Mouse (Mus musculus) megakaryocyte, embryonic 14.5 days (primary cell): ENCODE measurements around the gene Arl2bp. TPM values are rescaled to one million over a fixed set of nuclear protein-coding genes. Genes with fewer than 3 reads are reported as not detected.

Experiments used
- H3K27me3 ChIP-seq: replicated peaks from 2 replicates; pipeline ENCODE3; 2012; ENCODE audit warnings: inconsistent platforms
- H3K36me3 ChIP-seq: replicated peaks from 2 replicates; pipeline ENCODE3; 2012; ENCODE audit warnings: low read length, inconsistent platforms, mixed read lengths
- H3K4me1 ChIP-seq: 2 replicates; pipeline ENCODE4 v1.6.1; 2012; ENCODE audit warnings: inconsistent platforms
- H3K4me3 ChIP-seq: replicated peaks from 2 replicates; pipeline ENCODE3; 2012; ENCODE audit warnings: moderate library complexity, mild to moderate bottlenecking, inconsistent platforms
- H3K9me3 ChIP-seq: 2 replicates; pipeline ENCODE4 v1.6.1; 2012; ENCODE audit warnings: inconsistent platforms
- FLI1 ChIP-seq: IDR thresholded peaks from 2 replicates; pipeline ENCODE4 v1.6.1; 2012; ENCODE audit warnings: low read length, inconsistent platforms, mixed read lengths
- GATA1 ChIP-seq: IDR thresholded peaks from 3 replicates; pipeline ENCODE4 v1.6.1; 2012; ENCODE audit warnings: mixed read lengths, low read length, inconsistent platforms, borderline replicate concordance
- polyA plus RNA-seq: library from polyadenylated mRNA; stranded (reverse); fragments of >175 nt; gene quantifications from 2 replicates; pipeline ENCODE4 v1.2.3, GENCODE M21; 2012; ENCODE audit warnings: low replicate concordance; ENCODE audit not compliant: insufficient read depth

Gene Arl2bp
- polyA plus RNA-seq = 13.7 and 16.1 TPM in 2 replicates

DNA sequence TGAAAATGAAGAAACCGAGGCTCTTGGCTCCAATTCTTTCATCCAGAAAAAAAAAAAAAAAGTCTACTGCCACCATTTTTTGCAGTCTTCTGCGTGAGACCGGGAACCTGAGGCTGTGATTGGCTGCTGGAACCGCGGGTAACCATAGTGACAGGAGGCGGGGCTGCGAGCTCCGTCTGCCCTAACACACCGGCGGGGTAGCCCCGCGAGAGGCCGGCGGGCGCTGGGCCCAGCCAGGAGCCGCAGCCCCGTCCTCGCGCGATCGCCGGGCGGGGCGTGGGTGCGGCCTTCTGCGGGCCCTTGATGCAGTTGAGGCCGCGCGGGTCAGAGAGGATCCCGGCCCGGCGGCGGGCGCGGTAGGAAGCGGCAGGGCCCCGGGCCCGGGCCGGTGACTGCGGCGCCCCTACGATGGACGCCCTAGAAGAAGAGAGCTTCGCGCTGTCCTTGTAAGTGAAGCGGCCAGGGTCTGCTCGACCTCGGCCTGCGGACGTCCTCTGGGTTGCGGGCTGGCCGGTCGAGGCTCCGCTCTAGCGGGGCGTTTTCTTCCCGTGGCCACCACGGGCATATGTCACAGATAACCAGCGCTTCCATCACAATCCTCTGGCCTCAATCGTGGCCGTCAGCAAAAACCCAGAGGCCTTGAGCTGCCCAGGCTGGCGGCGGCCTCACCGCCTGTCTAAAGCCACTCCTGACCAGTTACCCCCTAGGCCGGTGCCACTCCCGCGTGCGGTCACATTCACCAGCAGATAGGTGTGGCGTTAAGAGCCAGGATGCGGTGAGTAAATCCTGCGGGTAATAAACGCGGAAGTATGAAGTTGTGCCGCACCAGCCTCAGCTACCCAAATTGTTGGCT is at the start of gene Arl2bp:
Arl2bp (plus strand) TSS at position 145 of the 853 bp plus-strand sequence.
- Histone ChIP-seq H3K9me3 (no peaks in the 10 kb centered on the region), H3K36me3 (peaks cover 31% of the 10 kb centered on the region), H3K4me1 (peaks cover 19% of the 10 kb centered on the region), H3K4me3 (peak within 1 kb of the TSS; percentile 91), H3K27me3 (no peaks in the 10 kb centered on the region)
- TF ChIP-seq GATA1 (no peak), FLI1 (no peak)

DNA sequence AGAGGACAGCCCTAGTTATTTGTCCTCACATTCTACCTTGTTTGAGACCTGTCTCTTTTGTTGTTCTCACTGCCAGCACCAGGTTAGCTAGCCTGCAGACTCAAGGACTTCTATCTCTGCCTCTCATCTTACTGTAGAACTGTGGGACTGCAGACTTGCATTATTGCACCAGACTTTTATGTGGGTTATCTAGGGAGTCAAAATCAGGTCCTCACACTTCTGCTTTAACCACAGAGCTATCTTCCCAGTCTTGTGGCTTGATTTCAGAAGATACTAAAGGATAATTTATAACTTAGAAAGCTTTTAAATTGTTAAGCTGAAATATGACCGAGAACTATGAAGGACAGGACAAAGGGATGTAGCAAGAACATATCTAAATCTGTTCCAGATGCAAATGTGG is 41.5 kb upstream of the Arl2bp start:
- Histone ChIP-seq H3K9me3 (no peaks in the 10 kb centered on the region), H3K4me1 (peaks cover 5% of the 10 kb centered on the region; the same call in 1 of the 2 replicates), H3K36me3 (peaks cover 70% of the 10 kb centered on the region), H3K4me3 (no peak overlapping the region), H3K27me3 (no peaks in the 10 kb centered on the region)
- no peak for TF ChIP-seq FLI1
- no peak for TF ChIP-seq GATA1

DNA sequence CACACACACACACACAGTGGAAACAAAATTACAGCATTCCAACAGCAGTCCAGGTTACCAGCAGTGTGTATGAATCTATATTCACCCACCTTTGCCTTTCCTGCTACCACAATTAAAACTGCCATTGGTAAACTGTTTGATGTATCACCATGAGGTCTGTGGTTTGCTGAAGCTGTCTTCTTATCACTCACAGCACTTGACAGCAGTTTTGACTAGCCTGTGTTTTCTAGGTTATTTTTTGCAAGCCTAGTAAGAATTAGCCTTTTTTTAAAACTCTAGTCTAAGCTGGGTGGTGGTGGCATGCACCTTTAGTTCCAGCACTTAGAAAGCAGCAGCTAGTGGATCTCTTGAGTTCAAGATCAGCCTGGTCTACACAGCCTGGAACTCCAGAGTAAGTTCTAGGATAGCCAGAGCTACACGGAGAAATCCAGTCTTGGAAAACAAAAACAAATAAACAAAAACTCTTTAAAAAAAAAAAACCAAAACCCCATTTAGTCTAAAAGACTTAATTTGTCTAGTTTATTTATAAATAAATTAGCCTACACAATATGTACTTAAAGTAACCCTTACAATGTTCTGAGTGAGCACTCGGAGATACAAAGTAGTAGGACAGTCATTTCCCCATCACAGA is 32.7 kb upstream of the Arl2bp start:
- Histone ChIP-seq H3K4me3 (peak overlapping the region; percentile 23), H3K4me1 (peaks cover 47% of the 10 kb centered on the region), H3K9me3 (no peaks in the 10 kb centered on the region), H3K27me3 (no peaks in the 10 kb centered on the region), H3K36me3 (peaks cover 96% of the 10 kb centered on the region)
- TF ChIP-seq FLI1 = no peak
- no peak for TF ChIP-seq GATA1

- Histone ChIP-seq H3K4me1 (peaks cover 47% of the 10 kb centered on the region), H3K36me3 (peaks cover 96% of the 10 kb centered on the region), H3K27me3 (no peaks in the 10 kb centered on the region), H3K9me3 (no peaks in the 10 kb centered on the region), H3K4me3 (peak overlapping the region; percentile 1)
- no peak for TF ChIP-seq FLI1
- TF ChIP-seq GATA1 = peak; percentile 33; the same call in 1 of the 3 replicates
Observed at GRCm38 (mm10) chr8:94634211-94634610, 32.2 kb upstream of the Arl2bp start.

- H3K4me1 ChIP-seq = peaks cover 42% of the 10 kb centered on the region
- no peak for TF ChIP-seq GATA1
- no peak for TF ChIP-seq FLI1
- H3K36me3 ChIP-seq = peaks cover 100% of the 10 kb centered on the region
Observed at GRCm38 (mm10) chr8:94641183-94641582, 25.2 kb upstream of the Arl2bp start.

DNA sequence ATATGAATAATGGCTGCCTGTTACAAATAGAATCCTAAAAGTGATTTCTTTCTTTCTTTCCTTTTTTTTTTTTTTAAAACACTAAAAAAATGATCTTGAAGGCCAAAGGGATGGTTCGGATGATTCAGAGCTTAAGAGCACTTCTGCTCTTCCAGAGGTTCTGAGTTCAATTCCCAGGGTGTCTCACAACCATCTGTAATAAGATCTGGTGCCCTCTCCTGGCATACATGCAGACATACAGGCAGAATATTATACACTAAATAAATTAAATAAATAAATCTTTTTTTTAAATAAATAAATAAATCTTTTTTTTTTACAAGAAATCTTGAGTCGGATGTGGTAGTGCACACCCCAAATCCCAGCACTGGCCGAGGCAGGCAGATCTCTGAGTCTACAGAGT is 24.5 kb upstream of the Arl2bp start:
- 0 out of 2 replicates have a peak, but pooled peaks cover under 1% of the 10 kb centered on the region for H3K9me3 ChIP-seq
- no peak overlapping the region for H3K4me3 ChIP-seq
- no peaks in the 10 kb centered on the region for H3K27me3 ChIP-seq
- H3K36me3 ChIP-seq = peaks cover 100% of the 10 kb centered on the region
- TF ChIP-seq GATA1 = no peak
- no peak for TF ChIP-seq FLI1
- peaks cover 39% of the 10 kb centered on the region for H3K4me1 ChIP-seq

More at GRCm38 (mm10) chr8:94641183-94641582, 25.2 kb upstream of the Arl2bp start:
- H3K27me3 ChIP-seq = no peaks in the 10 kb centered on the region
- no peak overlapping the region for H3K4me3 ChIP-seq
- H3K9me3 ChIP-seq = no peaks in the 10 kb centered on the region

DNA sequence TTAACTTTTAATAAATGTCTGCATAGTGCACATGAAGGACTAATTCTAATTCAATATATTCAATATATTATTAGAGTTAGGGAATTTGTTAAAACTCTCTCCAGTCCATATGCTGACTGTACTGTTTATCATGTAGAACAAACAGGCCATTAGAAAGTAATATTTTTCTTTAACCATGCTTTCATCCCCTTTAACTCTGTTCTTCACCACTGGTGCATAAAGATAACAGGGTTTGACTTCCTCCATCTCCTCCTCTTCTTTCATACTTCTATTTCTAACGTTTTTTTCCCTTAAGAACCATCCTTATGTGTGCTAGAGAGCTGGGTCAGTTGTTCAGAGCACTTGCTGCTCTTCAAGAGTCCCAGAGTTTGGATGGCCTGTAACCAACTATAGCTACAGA is 21.2 kb upstream of the Arl2bp start:
- no peak for TF ChIP-seq FLI1
- no peak for TF ChIP-seq GATA1
- peaks cover 95% of the 10 kb centered on the region for H3K36me3 ChIP-seq
- peaks cover 44% of the 10 kb centered on the region for H3K4me1 ChIP-seq
- H3K4me3 ChIP-seq = no peak overlapping the region
- H3K9me3 ChIP-seq = 0 out of 2 replicates have a peak, but pooled peaks cover 3% of the 10 kb centered on the region
- no peaks in the 10 kb centered on the region for H3K27me3 ChIP-seq

- Histone ChIP-seq H3K27me3 (no peaks in the 10 kb centered on the region), H3K36me3 (peaks cover 93% of the 10 kb centered on the region), H3K9me3 (0 out of 2 replicates have a peak, but pooled peaks cover 3% of the 10 kb centered on the region), H3K4me1 (peaks cover 44% of the 10 kb centered on the region), H3K4me3 (no peak overlapping the region)
- TF ChIP-seq GATA1 = no peak
- TF ChIP-seq FLI1 = no peak
Observed at GRCm38 (mm10) chr8:94646165-94646564, 20.2 kb upstream of the Arl2bp start.

- H3K36me3 ChIP-seq = peaks cover 90% of the 10 kb centered on the region
- TF ChIP-seq GATA1 (no peak), FLI1 (no peak)
Observed at GRCm38 (mm10) chr8:94649496-94649895, 16.9 kb upstream of the Arl2bp start.

GRCm38 (mm10) chr8:94652951-94653350 is 13.4 kb upstream of the Arl2bp start:
- TF ChIP-seq FLI1 (no peak), GATA1 (no peak)
- Histone ChIP-seq H3K36me3 (peaks cover 85% of the 10 kb centered on the region), H3K27me3 (no peaks in the 10 kb centered on the region)

More at GRCm38 (mm10) chr8:94649496-94649895, 16.9 kb upstream of the Arl2bp start:
- Histone ChIP-seq H3K4me3 (no peak overlapping the region), H3K4me1 (peaks cover 28% of the 10 kb centered on the region), H3K27me3 (no peaks in the 10 kb centered on the region), H3K9me3 (0 out of 2 replicates have a peak, but pooled peaks cover 3% of the 10 kb centered on the region)

More at GRCm38 (mm10) chr8:94652951-94653350, 13.4 kb upstream of the Arl2bp start:
- Histone ChIP-seq H3K4me1 (peaks cover 14% of the 10 kb centered on the region; the same call in 1 of the 2 replicates), H3K9me3 (no peaks in the 10 kb centered on the region), H3K4me3 (no peak overlapping the region)
